Mouse (Mus musculus) ovary, postnatal 36 days (tissue): ENCODE measurements around the gene Ttc21a.

Experiments used
- DNase-seq: peaks from one replicate; pipeline ENCODE4 v3.0.0; 2022; ENCODE audit warnings: low spot score, mixed read lengths

Ttc21a gene

GRCm38 (mm10) chr9:119976704-119977556 is 39.5 kb downstream of the Ttc21a start:
- no peak for DNase-seq

- no peak for DNase-seq
Observed at GRCm38 (mm10) chr9:119977557-119978060, 40.2 kb downstream of the Ttc21a start.

- DNase-seq, result no peak
Observed at GRCm38 (mm10) chr9:119978151-119978810, 40.9 kb downstream of the Ttc21a start.

GRCm38 (mm10) chr9:119978811-119979441 is 41.5 kb downstream of the Ttc21a start:
- no peak for DNase-seq

- DNase-seq, result no peak
Observed at GRCm38 (mm10) chr9:119979749-119980148, 42.3 kb downstream of the Ttc21a start.

- DNase-seq, result no peak
Observed at GRCm38 (mm10) chr9:119980770-119981182, 43.4 kb downstream of the Ttc21a start.

- DNase-seq, result peak; percentile 50
Observed at GRCm38 (mm10) chr9:119981183-119982179, 44.1 kb downstream of the Ttc21a start.

- DNase-seq, result peak; percentile 51
Observed at GRCm38 (mm10) chr9:119982241-119982811, 44.9 kb downstream of the Ttc21a start.

- DNase-seq, result peak; percentile 34
Observed at GRCm38 (mm10) chr9:119982956-119983551, 45.6 kb downstream of the Ttc21a start.

GRCm38 (mm10) chr9:119983585-119984535 is 46.5 kb downstream of the Ttc21a start:
- DNase-seq, result peak; percentile 91

GRCm38 (mm10) chr9:119984536-119985011 is 47.2 kb downstream of the Ttc21a start, which contains the start of gene Csrnp1:
Csrnp1 (minus strand) TSS chr9:119984658.
- DNase-seq, result no peak

GRCm38 (mm10) chr9:119985881-119986574 is 48.6 kb downstream of the Ttc21a start:
- no peak for DNase-seq

- no peak for DNase-seq
Observed at GRCm38 (mm10) chr9:119988304-119988703, 50.9 kb downstream of the Ttc21a start.

- no peak for DNase-seq
Observed at GRCm38 (mm10) chr9:119991310-119991709, 53.9 kb downstream of the Ttc21a start.

GRCm38 (mm10) chr9:119993092-119993844 is 55.9 kb downstream of the Ttc21a start:
- DNase-seq, result no peak

GRCm38 (mm10) chr9:119994207-119994606 is 56.8 kb downstream of the Ttc21a start:
- DNase-seq, result no peak

GRCm38 (mm10) chr9:119996080-119996479 is 58.7 kb downstream of the Ttc21a start:
- DNase-seq, result no peak

GRCm38 (mm10) chr9:119998776-119999175 is 61.4 kb downstream of the Ttc21a start:
- DNase-seq, result no peak
